Mouse (Mus musculus): ENCODE data around the gene Cfap100. TPM values are rescaled to one million over a fixed set of nuclear protein-coding genes. Genes with fewer than 3 reads are reported as not detected.

Gene Cfap100
- polyA plus RNA-seq, 1 experiment from 2014 or later = 0.58 TPM

DNA sequence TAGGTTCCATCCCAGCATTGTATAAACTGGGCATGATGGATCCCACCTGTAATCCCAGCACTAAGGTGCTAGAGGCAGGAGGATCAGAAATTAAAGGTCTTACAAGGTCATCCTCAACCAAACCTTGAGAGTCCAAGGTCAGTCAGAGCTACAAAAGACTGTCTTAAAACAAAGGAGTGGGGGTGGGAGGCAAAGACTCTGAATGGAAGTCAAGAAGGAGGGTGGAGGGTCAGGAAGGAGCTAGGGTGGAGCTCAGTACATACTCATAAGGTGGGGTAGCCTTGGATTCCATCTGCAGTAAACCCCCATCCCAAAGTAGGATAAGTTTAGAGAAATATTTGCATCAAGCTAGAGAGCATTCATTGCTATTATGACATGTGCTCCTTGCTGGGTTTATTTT is 24.0 kb upstream of the Cfap100 start:
- H3K27me3 ChIP-seq = no peaks in the 10 kb centered on the region
- H3K36me3 ChIP-seq = no peaks in the 10 kb centered on the region
- H3K4me2 ChIP-seq = no peak overlapping the region
- H3K9me3 ChIP-seq (replicated peaks) = no peaks in the 10 kb centered on the region
- H3K27ac ChIP-seq = no peak overlapping the region
- H3K4me1 ChIP-seq = no peaks in the 10 kb centered on the region
- H3K9ac ChIP-seq = no peak overlapping the region
- no peak overlapping the region for H3K4me3 ChIP-seq (replicated peaks)
- ATAC-seq (replicated peaks; ENCODE audit: low FRiP score) = no peak

DNA sequence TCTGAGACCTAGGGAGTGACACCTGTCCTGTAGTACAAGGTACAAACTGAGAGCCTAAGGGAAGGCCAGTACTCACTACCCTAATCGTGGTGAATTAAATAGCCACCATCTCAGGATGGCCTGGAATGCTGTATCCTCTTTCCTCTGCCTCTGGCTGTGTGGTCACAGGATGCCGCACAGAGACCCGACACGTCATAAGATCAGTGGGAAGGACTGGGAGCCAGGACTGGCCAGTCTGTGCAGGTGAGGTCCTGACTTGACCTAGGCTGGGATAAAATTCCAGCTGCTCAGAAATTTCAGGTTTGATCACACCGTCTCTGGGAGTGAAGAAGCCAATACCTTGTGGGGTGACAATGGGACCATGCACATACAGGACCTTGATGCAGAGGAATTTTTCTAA is 22.9 kb upstream of the Cfap100 start:
- no peak overlapping the region for H3K9ac ChIP-seq
- ATAC-seq (replicated peaks; ENCODE audit: low FRiP score) = no peak

DNA sequence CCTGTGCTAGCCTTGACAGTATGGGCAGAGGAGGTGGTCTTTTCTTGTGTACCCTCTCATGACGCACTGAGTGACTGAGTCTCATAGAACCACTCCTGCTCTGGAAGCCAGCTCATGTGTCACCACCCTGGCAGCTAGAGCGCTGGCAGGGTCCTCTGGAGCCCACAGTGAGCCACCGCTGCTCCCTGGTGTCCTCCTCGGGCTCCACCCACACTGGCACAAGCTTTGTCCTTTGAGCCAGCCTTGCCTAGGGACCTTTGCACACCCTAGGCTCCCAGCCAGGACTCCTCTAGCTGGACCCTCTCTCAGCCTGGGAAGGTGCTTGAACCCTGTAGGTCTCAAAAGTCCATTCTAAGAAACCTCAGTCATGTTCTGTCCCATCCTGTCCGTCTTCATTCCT is 22.1 kb upstream of the Cfap100 start:
- H3K9ac ChIP-seq = no peak overlapping the region
- no peaks in the 10 kb centered on the region for H3K36me3 ChIP-seq
- H3K4me3 ChIP-seq (replicated peaks) = no peak overlapping the region
- no peak overlapping the region for H3K4me2 ChIP-seq
- no peaks in the 10 kb centered on the region for H3K9me3 ChIP-seq (replicated peaks)
- H3K27me3 ChIP-seq = no peaks in the 10 kb centered on the region
- 68% methylated on average over 5 of the region's 5 CpGs for WGBS
- H3K27ac ChIP-seq = no peak overlapping the region
- no peaks in the 10 kb centered on the region for H3K4me1 ChIP-seq
- ATAC-seq (replicated peaks; ENCODE audit: low FRiP score) = peak; percentile 58; the same call in 1 of the 2 replicates

More for the DNA sequence above, 22.9 kb upstream of the Cfap100 start:
- H3K4me1 ChIP-seq = no peaks in the 10 kb centered on the region
- WGBS = 76% methylated on average over 5 of the region's 5 CpGs
- no peaks in the 10 kb centered on the region for H3K36me3 ChIP-seq
- H3K9me3 ChIP-seq (replicated peaks) = no peaks in the 10 kb centered on the region
- H3K4me3 ChIP-seq (replicated peaks) = no peak overlapping the region
- H3K27me3 ChIP-seq = no peaks in the 10 kb centered on the region
- no peak overlapping the region for H3K27ac ChIP-seq
- H3K4me2 ChIP-seq = no peak overlapping the region

DNA sequence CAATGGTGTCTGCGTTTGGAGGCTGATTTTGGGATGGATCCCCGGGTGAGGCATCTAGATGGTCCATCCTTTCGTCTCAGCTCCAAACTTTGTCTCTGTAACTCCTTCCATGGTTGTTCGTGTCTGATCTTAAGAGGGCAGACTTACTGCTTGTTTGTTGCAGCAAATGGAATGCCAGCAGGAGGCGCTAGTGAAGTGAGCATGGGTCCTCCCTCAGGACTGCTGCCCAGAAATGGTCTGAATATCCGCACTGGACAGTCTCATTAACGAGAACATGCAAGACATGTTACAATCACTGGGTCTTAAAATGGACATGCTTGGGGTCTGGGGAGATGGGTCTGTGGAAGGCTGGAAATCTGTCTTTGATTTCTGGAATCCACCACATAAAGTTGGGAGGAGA is 21.6 kb upstream of the Cfap100 start:
- no peaks in the 10 kb centered on the region for H3K4me1 ChIP-seq
- H3K4me2 ChIP-seq = no peak overlapping the region
- 29% methylated on average over 7 of the region's 7 CpGs for WGBS
- no peaks in the 10 kb centered on the region for H3K36me3 ChIP-seq
- no peak overlapping the region for H3K4me3 ChIP-seq (replicated peaks)
- no peaks in the 10 kb centered on the region for H3K9me3 ChIP-seq (replicated peaks)
- H3K9ac ChIP-seq = no peak overlapping the region
- H3K27me3 ChIP-seq = no peaks in the 10 kb centered on the region
- no peak overlapping the region for H3K27ac ChIP-seq
- ATAC-seq (replicated peaks; ENCODE audit: low FRiP score) = 0 out of 2 replicates have a peak, but pooled peaks have one; percentile 36

DNA sequence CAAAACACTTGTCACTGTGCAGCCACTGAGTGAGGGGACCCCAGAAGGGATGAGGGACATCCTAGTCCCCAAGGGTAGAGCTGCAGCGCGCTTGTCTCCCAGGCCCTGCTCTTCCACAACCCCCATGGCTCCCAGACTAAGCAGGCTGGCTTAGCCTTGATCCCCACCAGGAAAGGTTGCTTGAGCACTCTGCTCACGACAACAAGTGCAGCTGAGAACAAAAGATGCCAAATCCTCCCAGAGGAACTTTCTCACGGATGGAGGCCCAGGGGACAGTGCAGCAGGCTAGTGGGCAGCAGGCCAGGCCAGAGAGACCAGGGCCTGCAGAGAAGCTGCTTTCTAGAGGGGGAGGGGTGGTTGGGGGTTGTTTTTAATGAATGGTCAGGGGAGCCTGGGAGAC is 18.3 kb upstream of the Cfap100 start:
- H3K9ac ChIP-seq = no peak overlapping the region
- 60% methylated on average over 4 of the region's 4 CpGs for WGBS
- H3K27me3 ChIP-seq = no peaks in the 10 kb centered on the region
- ATAC-seq (replicated peaks; ENCODE audit: low FRiP score) = no peak
- no peaks in the 10 kb centered on the region for H3K36me3 ChIP-seq
- no peak overlapping the region for H3K4me3 ChIP-seq (replicated peaks)
- no peaks in the 10 kb centered on the region for H3K9me3 ChIP-seq (replicated peaks)
- no peak overlapping the region for H3K4me2 ChIP-seq
- H3K4me1 ChIP-seq = no peaks in the 10 kb centered on the region
- no peak overlapping the region for H3K27ac ChIP-seq

DNA sequence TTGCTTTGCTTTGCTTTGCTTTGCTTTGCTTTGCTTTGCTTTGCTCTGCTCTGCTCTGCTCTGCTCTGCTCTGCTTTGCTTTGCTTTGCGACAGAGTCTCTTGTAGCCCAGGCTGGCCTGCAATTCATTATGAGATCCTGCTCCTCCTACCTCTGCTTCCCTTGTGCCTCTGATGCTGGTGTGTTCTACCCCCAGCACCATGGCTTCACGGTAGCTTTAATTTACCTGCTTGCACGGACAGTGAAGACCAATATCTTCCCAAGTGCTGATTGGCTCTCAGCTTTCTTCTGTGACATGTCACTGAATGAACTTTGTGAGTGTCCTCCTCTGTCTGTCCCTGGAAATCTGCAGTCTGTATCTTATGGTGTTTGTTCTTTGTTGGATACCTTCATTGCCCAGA is 8.4 kb upstream of the Cfap100 start:
- Histone ChIP-seq H3K9ac (no peak overlapping the region), H3K36me3 (no peaks in the 10 kb centered on the region), H3K27ac (no peak overlapping the region), H3K4me3 (replicated peaks) (no peak overlapping the region), H3K4me1 (no peaks in the 10 kb centered on the region), H3K4me2 (no peak overlapping the region), H3K27me3 (no peaks in the 10 kb centered on the region), H3K9me3 (replicated peaks) (no peaks in the 10 kb centered on the region)
- 86% methylated on average over 3 of the region's 3 CpGs for WGBS
- ATAC-seq (replicated peaks; ENCODE audit: low FRiP score) = no peak

DNA sequence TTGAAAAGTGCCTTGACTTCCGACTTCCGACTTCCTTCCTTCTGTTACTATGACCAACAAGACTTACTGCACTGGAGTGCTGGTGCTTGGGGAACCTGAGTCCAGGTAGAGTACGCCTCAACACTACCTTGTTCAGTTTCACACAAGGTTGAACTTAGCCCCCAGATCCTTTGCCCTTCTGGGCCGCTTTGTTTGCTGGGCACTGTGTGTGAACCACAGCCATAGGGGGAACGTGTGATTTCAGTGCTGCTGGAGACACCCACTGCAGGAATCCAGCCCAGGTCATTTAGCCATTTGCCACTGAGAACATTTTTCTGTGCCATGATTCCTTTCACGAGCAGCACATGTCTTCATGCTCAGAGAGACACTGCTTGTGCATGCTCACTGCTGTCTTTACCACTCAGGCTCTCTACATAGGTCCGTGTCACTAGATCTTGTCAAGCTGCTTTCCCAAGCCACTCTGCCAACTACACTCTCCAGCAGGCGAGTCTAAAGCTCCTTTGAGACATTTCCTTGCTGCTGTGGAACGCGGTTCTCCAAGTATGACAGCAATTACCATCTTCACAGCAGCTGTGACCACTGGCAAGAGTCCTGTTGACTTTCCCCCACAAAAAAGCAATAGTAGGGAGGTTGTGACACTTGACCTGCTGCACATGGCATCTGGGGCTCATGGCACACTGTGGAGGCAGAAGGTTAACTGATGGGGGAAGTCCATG is 7.8 kb upstream of the Cfap100 start:
- no peaks in the 10 kb centered on the region for H3K36me3 ChIP-seq
- H3K4me1 ChIP-seq = no peaks in the 10 kb centered on the region
- ATAC-seq (replicated peaks; ENCODE audit: low FRiP score) = no peak
- no peaks in the 10 kb centered on the region for H3K9me3 ChIP-seq (replicated peaks)
- no peaks in the 10 kb centered on the region for H3K27me3 ChIP-seq
- no peak overlapping the region for H3K9ac ChIP-seq
- no peak overlapping the region for H3K27ac ChIP-seq
- no peak overlapping the region for H3K4me2 ChIP-seq
- no peak overlapping the region for H3K4me3 ChIP-seq (replicated peaks)
- WGBS = 82% methylated on average over 10 of the region's 10 CpGs

DNA sequence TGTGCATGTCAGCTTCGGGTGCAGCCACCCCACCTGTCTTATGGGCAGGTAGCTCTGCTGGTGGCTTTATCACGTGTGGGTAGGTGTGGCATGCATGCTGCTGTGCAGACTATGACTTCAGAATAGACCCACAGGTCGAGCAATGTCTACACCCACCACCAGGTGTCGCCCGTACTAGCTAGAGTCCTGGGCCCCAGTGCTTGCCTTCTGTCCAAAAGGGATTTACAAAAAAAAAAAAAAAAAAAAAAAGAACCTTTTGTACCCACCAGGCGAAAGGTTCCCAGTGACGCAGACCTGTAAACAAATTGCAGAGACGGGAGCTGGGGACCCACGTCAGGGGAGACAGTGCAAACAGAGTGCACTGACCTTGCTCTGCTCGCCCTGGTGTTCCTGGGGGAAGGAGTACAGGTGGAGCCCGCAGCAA is 6.6 kb upstream of the Cfap100 start:
- Histone ChIP-seq H3K9me3 (replicated peaks) (no peaks in the 10 kb centered on the region), H3K27ac (no peak overlapping the region), H3K9ac (no peak overlapping the region), H3K4me2 (no peak overlapping the region), H3K36me3 (no peaks in the 10 kb centered on the region), H3K27me3 (no peaks in the 10 kb centered on the region), H3K4me3 (replicated peaks) (no peak overlapping the region), H3K4me1 (no peaks in the 10 kb centered on the region)
- WGBS = 19% methylated on average over 11 of the region's 11 CpGs
- 0 out of 2 replicates have a peak, but pooled peaks have one; percentile 12 for ATAC-seq (replicated peaks; ENCODE audit: low FRiP score)

DNA sequence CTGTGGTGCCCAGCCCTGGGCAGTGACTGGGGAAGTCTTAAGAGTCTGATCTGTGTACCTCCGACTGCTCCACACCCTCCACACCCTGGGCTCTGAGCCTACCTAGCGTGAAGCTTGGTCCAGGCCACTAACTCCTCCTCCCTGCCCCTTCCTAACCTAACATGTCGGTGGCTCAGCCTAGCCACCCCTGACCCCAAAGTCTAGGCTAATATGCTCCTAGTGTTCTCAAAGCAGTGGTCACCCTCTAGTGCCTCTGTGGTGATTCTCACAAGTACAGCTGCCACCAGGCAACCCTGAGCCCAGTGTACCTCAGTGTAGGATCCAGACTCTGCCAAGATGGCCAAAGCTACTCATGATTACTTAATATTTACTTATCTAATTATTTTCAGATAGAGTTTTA is 6.1 kb upstream of the Cfap100 start:
- Histone ChIP-seq H3K9me3 (replicated peaks) (no peaks in the 10 kb centered on the region), H3K27me3 (no peaks in the 10 kb centered on the region), H3K36me3 (no peaks in the 10 kb centered on the region), H3K27ac (no peak overlapping the region), H3K4me1 (no peaks in the 10 kb centered on the region), H3K9ac (no peak overlapping the region), H3K4me3 (replicated peaks) (no peak overlapping the region), H3K4me2 (no peak overlapping the region)
- ATAC-seq (replicated peaks; ENCODE audit: low FRiP score) = 0 out of 2 replicates have a peak, but pooled peaks have one; percentile 49
- 67% methylated on average over 3 of the region's 3 CpGs for WGBS

DNA sequence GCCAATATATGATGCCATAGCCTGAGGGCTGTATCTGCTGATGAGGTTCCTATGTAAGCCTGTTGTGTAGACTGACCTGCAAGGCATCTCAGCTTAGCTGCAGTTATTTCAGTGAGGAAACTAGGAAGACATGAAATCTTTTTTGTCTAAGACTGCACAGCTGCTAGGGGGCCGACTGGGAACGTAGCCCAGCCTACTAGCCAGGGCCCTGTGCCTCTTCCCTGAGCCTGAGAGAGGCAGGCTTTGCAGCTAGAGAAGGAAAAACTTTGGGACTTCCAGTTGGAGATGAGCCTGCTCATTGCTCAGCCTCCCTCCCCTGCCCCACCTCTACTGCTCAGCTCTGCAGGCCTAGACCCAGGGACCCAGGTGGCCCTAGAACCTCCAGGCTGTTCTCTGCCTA is 2.9 kb upstream of the Cfap100 start:
- H3K36me3 ChIP-seq = no peaks in the 10 kb centered on the region
- H3K9ac ChIP-seq = no peak overlapping the region
- H3K4me2 ChIP-seq = no peak overlapping the region
- no peak overlapping the region for H3K27ac ChIP-seq
- H3K4me3 ChIP-seq (replicated peaks) = no peak overlapping the region
- no peaks in the 10 kb centered on the region for H3K9me3 ChIP-seq (replicated peaks)
- no peak for ATAC-seq (replicated peaks; ENCODE audit: low FRiP score)
- WGBS = 77% methylated on average over 2 of the region's 2 CpGs
- peaks cover 13% of the 10 kb centered on the region for H3K4me1 ChIP-seq
- H3K27me3 ChIP-seq = peaks cover 18% of the 10 kb centered on the region

DNA sequence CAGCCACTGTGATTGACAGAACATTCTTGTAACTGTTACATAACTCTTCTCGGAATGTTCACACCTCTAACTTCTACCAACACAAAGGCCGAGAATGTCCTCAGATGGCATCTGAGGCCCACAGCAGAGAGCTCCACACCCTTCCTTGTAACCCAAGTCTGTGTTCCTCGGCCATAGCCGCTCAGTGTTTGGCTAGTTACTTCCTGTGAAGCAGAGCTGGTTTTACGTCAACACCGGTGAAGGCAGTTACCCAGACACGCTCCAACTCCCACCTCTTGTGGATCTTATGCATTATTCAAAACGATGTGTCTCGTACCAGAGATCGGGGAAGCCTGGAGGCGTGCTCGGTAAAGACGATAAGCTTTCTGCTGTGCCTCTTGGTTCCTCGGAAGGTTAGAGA is 1.3 kb upstream of the Cfap100 start:
- no peak for ATAC-seq (replicated peaks; ENCODE audit: low FRiP score)
- Histone ChIP-seq H3K9me3 (replicated peaks) (no peaks in the 10 kb centered on the region), H3K4me3 (replicated peaks) (no peak overlapping the region), H3K36me3 (no peaks in the 10 kb centered on the region), H3K27me3 (peaks cover 19% of the 10 kb centered on the region), H3K4me1 (peaks cover 13% of the 10 kb centered on the region), H3K9ac (no peak overlapping the region), H3K4me2 (no peak overlapping the region), H3K27ac (no peak overlapping the region)
- WGBS = 51% methylated on average over 14 of the region's 14 CpGs

DNA sequence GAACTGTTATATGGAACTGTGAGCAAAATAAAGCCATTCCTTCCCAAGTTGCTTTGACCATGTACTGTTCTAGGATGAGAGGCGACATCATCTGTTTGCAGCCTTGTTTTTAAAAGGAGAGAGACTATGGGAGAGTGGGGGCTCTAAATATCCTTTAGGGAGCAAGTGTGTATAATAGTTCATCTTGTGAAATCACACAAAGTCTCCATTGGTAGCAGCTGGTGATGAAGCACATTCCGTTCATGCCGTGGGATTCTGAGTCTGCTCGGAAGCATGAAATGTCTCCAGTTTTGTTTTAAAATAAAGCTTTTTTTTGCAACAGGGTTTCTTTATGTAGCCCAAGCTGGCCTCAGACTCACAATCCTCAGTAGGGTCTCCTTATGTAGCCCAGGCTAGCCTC is 2.6 kb downstream of the Cfap100 start:
- 78% methylated on average over 4 of the region's 4 CpGs for WGBS

DNA sequence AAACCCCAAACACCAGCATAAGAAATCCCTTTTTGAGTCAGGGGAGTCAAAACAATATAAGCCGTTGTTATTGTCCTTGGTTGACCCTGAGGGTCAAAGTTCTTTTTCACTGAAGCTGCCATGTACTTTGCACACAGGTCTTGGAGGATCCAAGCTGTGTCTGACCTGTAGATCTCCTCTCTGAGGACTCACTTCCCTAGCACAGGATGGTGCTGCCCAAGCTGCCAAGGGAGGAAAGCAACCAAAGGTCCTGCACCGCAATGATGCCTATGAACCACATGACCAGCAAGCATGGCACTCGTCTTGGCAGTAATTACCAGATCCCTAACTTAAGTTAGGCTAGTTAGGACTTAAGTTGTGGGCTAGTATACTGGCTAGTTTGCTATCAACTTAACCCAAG is 3.2 kb downstream of the Cfap100 start:
- Histone ChIP-seq H3K9me3 (replicated peaks) (no peaks in the 10 kb centered on the region), H3K36me3 (no peaks in the 10 kb centered on the region), H3K4me1 (peaks cover 21% of the 10 kb centered on the region), H3K27ac (no peak overlapping the region), H3K4me3 (replicated peaks) (no peak overlapping the region), H3K27me3 (peaks cover 23% of the 10 kb centered on the region), H3K9ac (no peak overlapping the region), H3K4me2 (no peak overlapping the region)
- no peak for ATAC-seq (replicated peaks; ENCODE audit: low FRiP score)
- whole genome bisulfite sequencing = 82% methylated on average over 3 of the region's 3 CpGs

More for the DNA sequence above, 2.6 kb downstream of the Cfap100 start:
- no peak overlapping the region for H3K9ac ChIP-seq
- H3K27ac ChIP-seq = no peak overlapping the region
- H3K4me2 ChIP-seq = no peak overlapping the region
- H3K36me3 ChIP-seq = no peaks in the 10 kb centered on the region
- peaks cover 23% of the 10 kb centered on the region for H3K27me3 ChIP-seq
- no peak for ATAC-seq (replicated peaks; ENCODE audit: low FRiP score)
- H3K9me3 ChIP-seq (replicated peaks) = no peaks in the 10 kb centered on the region
- peaks cover 21% of the 10 kb centered on the region for H3K4me1 ChIP-seq
- H3K4me3 ChIP-seq (replicated peaks) = no peak overlapping the region

Data from kidney, embryonic 15.5 days (tissue).